Mouse (Mus musculus) adrenal gland, postnatal 36 days (tissue): ENCODE measurements around the gene Prkd1. TPM values are rescaled to one million over a fixed set of nuclear protein-coding genes. Genes with fewer than 3 reads are reported as not detected.

Experiments used
- DNase-seq, 2 experiments: peaks; one replicate each; pipeline ENCODE4 v3.0.0; 2021; ENCODE audit warnings: mixed read lengths in 1 of 2
- total RNA-seq, 2 experiments: library from RNA; stranded (reverse); gene quantifications; 2 replicates each; pipeline ENCODE4 v1.2.3; 2021

Prkd1 gene
- total RNA-seq, 2 experiments from 2014 or later: 14.1 to 14.4 TPM

DNA sequence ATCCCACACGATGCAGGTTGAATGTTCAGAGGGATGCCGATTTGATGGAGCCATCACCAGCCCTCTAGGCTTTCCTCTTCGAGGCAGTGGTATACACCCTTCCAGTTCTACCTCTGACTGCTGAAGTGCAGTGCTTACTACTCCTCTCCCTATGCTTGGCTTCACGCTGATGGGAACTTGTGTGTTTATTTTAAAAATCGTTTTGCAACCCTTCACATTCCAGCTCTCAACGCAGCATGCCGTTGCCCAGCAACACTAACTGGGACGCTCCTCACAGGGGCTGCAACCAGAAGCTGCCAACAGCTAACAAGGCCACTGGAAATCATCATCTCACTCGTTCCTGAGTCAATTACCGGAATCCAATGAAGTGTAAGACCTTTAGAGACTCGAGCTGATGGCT is 296.5 kb downstream of the Prkd1 start:
- no peak for DNase-seq

DNA sequence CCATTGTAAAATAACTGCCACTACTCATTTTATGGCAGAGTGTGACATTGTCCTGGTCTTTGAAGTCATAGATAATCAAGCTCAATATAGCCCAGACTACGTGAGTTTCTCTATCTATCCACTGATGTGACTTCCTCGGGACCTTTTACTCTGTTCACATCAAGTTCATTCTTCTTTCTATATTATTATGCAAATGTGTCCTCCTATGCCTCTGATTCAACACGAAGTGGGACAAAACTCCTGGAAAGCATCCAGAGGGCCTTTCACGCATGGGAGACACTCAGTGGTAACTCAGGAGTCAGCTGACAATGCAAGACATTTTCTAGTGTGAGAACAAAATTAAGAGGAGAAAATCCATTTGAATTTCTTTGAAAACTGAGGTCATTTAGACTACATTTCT is 315.7 kb downstream of the Prkd1 start:
- DNase-seq: no peak

DNA sequence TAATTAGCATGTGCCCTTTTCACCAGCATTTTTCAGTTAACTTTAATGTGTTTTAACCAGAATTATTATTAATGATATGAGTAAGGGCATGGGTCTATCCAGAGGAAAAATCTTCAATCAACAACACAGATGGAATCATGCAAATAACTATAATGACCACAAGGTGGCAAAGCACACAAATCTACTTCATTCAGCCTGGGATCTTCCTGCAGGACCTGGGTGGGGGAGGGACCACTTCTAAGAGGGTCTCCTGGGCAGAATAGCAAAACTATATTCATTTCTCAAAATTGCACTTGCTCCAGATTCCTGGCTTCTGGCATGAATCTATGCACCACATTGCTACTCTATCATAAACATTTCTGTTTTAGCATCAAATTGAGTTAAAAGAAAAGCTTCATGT is 334.3 kb downstream of the Prkd1 start:
- peak in 1 of 2 experiments; percentile 12 for DNase-seq

DNA sequence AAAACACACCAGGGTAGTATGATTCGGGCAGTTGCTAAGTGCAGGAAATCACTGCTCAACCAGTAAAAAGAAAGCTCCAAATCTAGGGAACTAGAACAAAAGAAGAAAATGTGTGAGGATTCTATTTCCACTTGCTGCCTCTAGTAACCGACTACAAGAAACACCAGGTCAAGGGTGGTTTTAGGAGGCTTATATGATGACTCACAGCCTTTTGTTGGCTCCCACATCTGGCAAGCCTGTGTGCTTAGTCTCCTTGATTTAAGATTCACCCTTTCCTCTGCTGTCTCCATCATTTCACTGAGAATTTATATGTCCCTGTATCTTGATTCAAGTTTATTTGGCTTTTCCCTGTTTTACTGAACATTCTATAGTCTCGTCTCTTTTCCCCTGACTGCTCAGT is 339.6 kb downstream of the Prkd1 start:
- peak; percentile 15 to 27 for DNase-seq

DNA sequence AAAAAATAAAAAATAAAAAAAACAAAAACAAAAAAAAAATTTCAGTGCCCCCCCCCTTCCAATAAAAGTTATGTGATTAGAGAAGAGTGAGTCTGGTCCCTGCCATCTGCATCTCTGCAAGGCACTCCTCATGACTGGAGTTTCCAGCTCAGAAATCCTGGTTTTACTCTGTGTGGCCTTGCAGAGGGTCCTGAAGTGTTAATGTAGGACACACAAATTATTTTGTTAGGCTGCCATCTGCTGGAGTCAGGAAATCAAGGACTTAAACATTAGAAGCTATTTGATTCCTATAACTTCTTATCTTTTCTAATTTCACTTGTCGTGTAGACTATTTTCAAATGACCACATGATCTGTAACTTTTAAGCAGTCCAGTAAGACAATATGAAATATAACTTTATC is 347.6 kb downstream of the Prkd1 start:
- DNase-seq: peak in 1 of 2 experiments; percentile 4

DNA sequence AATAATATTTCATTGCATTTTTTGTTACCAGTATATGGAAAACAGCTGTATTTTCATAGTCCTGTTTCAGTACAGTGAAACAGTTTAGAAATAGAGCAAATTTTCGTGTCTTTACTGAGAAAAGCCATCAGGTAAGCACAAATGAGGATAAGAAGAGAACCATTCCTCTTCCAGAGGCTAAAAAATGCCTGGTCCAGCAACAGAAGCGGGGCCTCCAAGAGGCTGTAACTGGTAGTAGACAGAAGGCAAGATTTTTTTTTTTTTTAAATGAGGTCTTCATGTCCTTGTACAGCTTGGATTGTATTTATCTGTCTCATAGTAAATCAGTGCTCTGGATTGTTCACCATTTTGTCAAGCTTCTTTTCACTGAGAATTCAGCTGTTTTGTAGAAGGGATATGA is 352.8 kb downstream of the Prkd1 start:
- no peak for DNase-seq

DNA sequence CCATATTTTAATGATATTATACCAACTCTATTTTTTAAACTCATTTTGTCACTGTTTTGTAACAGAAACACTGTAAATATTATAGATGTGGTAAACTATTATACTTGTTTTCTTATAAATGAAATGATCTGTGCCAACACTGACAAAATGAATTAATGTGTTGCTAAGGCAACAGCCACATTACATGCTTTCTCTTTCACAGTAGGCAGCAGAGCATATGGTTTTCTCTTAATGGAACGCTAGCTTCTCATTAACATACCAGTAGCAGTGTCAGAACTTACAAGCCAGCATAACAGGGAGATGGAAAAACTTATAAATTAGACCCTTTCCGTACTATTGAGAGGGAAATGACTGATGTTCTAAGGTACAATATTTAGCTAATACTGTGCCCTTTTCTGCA is 353.3 kb downstream of the Prkd1 start:
- no peak for DNase-seq

DNA sequence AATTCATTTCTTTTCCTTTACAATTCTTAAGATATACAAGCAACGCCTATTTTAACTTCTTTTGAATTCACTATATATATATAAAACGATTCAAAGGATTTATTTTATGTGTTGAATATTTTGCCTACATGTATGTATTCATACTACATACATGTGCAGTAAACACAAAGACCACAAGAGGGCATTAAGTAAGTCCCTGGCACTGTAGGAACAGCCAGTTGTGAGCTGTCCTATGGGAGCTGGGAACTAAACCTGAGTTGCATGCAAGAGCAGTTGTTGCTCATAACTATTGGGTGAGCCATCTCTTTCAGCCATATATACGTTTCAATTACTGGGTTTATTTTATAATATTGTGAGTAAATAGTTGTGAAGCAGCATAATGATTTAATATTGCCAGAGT is 356.1 kb downstream of the Prkd1 start:
- no peak for DNase-seq
